Mouse (Mus musculus): ENCODE data around the gene Usp40.

GRCm38 (mm10) chr1:87961459-87962167, 46.7 kb downstream of the Usp40 start:
- TF ChIP-seq CTCF (IDR thresholded peaks at IDR 0.05; ENCODE audit: extremely low read depth, insufficient read depth, low read length) (no peak), POLR2A (IDR thresholded peaks at IDR 0.05; ENCODE audit: extremely low read depth, insufficient read depth, low read length) (no peak)
